Mouse (Mus musculus) kidney, adult 2 months (tissue): ENCODE data around the gene Rbm24. TPM values are rescaled to one million over a fixed set of nuclear protein-coding genes. Genes with fewer than 3 reads are reported as not detected.

Experiments
- DNase-seq: peaks from one replicate; pipeline ENCODE4 v3.0.0; 2021
- H3K27ac ChIP-seq: fragments of 200-500 bp; 2 replicates; pipeline ENCODE4 v1.5.1; 2012; ENCODE audit warnings: low read depth, low read length, control low read depth, inconsistent platforms; ENCODE audit not compliant: insufficient read depth
- H3K27me3 ChIP-seq: fragments of 200-500 bp; replicated peaks from 2 replicates; pipeline ENCODE4 v1.6.1; 2012; ENCODE audit warnings: mild to moderate bottlenecking, moderate library complexity, low read length, inconsistent platforms; ENCODE audit not compliant: control insufficient read depth, insufficient read depth
- H3K36me3 ChIP-seq: fragments of 200-500 bp; 2 replicates; pipeline ENCODE4 v1.6.1; 2012; ENCODE audit warnings: mild to moderate bottlenecking, moderate library complexity, low read length, inconsistent platforms; ENCODE audit not compliant: control insufficient read depth, insufficient read depth
- H3K4me1 ChIP-seq: fragments of 200-500 bp; 2 replicates; pipeline ENCODE4 v1.6.1; 2011; ENCODE audit warnings: low read length; ENCODE audit not compliant: control insufficient read depth, insufficient read depth
- H3K4me3 ChIP-seq: fragments of 200-500 bp; 2 replicates; pipeline ENCODE4 v1.5.1; 2011; ENCODE audit warnings: mild to moderate bottlenecking, low read depth, low read length, control low read depth; ENCODE audit not compliant: insufficient read depth
- CTCF ChIP-seq: fragments of 200-500 bp; conservative IDR thresholded peaks from 2 replicates; pipeline ENCODE4 v1.5.1; 2011; ENCODE audit warnings: low read depth, mild to moderate bottlenecking, control low read depth, low read length, moderate library complexity, mixed read lengths; ENCODE audit not compliant: insufficient read depth, insufficient read length
- POLR2A ChIP-seq: fragments of 200-500 bp; IDR thresholded peaks from one replicate; pipeline ENCODE4 v1.6.1; 2011; ENCODE audit warnings: low read depth, low read length, control low read depth
- WGBS: fragments of 180-500 bp; shearing (Covaris S2); methylation state at CpG from one replicate; pipeline ENCODE4 v1.1.7; 2018; 5-methylcytosine and 5-hydroxymethylcytosine counted together
- polyA plus RNA-seq: library from polyadenylated mRNA; depleted of rRNA; stranded (reverse); fragments of >200 nt; gene quantifications from 2 replicates; pipeline ENCODE4 v1.2.3, GENCODE M21; 2012; rRNA removed

Gene Rbm24
- 2.1 and 3.6 TPM in 2 replicates for polyA plus RNA-seq

- no peaks in the 10 kb centered on the region for H3K4me1 ChIP-seq
- peak within 1 kb of the TSS; percentile 38 for H3K4me3 ChIP-seq
- no peaks in the 10 kb centered on the region for H3K36me3 ChIP-seq
- H3K27ac ChIP-seq, result no peak within 1 kb of the TSS
- no peak for DNase-seq
- 2% methylated on average over 41 of the region's 41 CpGs for WGBS
- no peaks in the 10 kb centered on the region; the same call in none of the 2 replicates for H3K27me3 ChIP-seq
- TF ChIP-seq CTCF, result no peak
- TF ChIP-seq POLR2A, result no peak
Observed at GRCm38 (mm10) chr13:46418141-46418601, at the start of gene Rbm24. Gene Rbm24, plus strand, starts transcription at chr13:46418434.

GRCm38 (mm10) chr13:46372884-46373283 is 45.4 kb upstream of the Rbm24 start:
- Histone ChIP-seq H3K27ac (no peak overlapping the region), H3K27me3 (no peaks in the 10 kb centered on the region), H3K4me1 (no peaks in the 10 kb centered on the region), H3K4me3 (no peak overlapping the region), H3K36me3 (no peaks in the 10 kb centered on the region)
- TF ChIP-seq CTCF (no peak), POLR2A (no peak)
- 87% methylated on average over 7 of the region's 7 CpGs for WGBS
- no peak for DNase-seq

GRCm38 (mm10) chr13:46375371-46375770 is 42.9 kb upstream of the Rbm24 start:
- DNase-seq, result no peak
- no peak for TF ChIP-seq POLR2A
- no peak for TF ChIP-seq CTCF
- Histone ChIP-seq H3K4me1 (no peaks in the 10 kb centered on the region), H3K27me3 (no peaks in the 10 kb centered on the region), H3K27ac (no peak overlapping the region), H3K4me3 (no peak overlapping the region), H3K36me3 (no peaks in the 10 kb centered on the region)
- WGBS, result 55% methylated on average over 1 of the region's 1 CpGs

GRCm38 (mm10) chr13:46387396-46387795 is 30.8 kb upstream of the Rbm24 start:
- H3K4me1 ChIP-seq, result no peaks in the 10 kb centered on the region
- H3K4me3 ChIP-seq, result no peak overlapping the region
- WGBS, result 43% methylated on average over 8 of the region's 8 CpGs
- no peaks in the 10 kb centered on the region for H3K36me3 ChIP-seq
- no peak overlapping the region for H3K27ac ChIP-seq
- TF ChIP-seq CTCF (no peak), POLR2A (no peak)
- no peak for DNase-seq
- no peaks in the 10 kb centered on the region for H3K27me3 ChIP-seq

- H3K27ac ChIP-seq, result no peak overlapping the region
- no peak for DNase-seq
- H3K4me1 ChIP-seq, result no peaks in the 10 kb centered on the region
- TF ChIP-seq POLR2A, result no peak
- no peak for TF ChIP-seq CTCF
- WGBS, result 86% methylated on average over 1 of the region's 1 CpGs
- H3K27me3 ChIP-seq, result no peaks in the 10 kb centered on the region
- H3K36me3 ChIP-seq, result no peaks in the 10 kb centered on the region
- no peak overlapping the region for H3K4me3 ChIP-seq
Observed at GRCm38 (mm10) chr13:46391654-46392053, 26.6 kb upstream of the Rbm24 start.

- TF ChIP-seq POLR2A (no peak), CTCF (no peak)
- Histone ChIP-seq H3K27ac (no peak overlapping the region), H3K4me3 (no peak overlapping the region), H3K4me1 (no peaks in the 10 kb centered on the region), H3K27me3 (no peaks in the 10 kb centered on the region), H3K36me3 (no peaks in the 10 kb centered on the region)
- WGBS, result 89% methylated on average over 4 of the region's 4 CpGs
- DNase-seq, result no peak
Observed at GRCm38 (mm10) chr13:46392893-46393292, 25.3 kb upstream of the Rbm24 start.

GRCm38 (mm10) chr13:46393936-46394335 is 24.3 kb upstream of the Rbm24 start:
- no peaks in the 10 kb centered on the region for H3K4me1 ChIP-seq
- H3K36me3 ChIP-seq, result no peaks in the 10 kb centered on the region
- no peak overlapping the region for H3K27ac ChIP-seq
- DNase-seq, result no peak
- H3K4me3 ChIP-seq, result no peak overlapping the region
- H3K27me3 ChIP-seq, result no peaks in the 10 kb centered on the region
- WGBS, result 77% methylated on average over 2 of the region's 2 CpGs
- no peak for TF ChIP-seq CTCF
- TF ChIP-seq POLR2A, result no peak
